Mouse (Mus musculus) T-helper 1 cell (primary cell): Measurements from ENCODE around the gene Ptprm.

ENCODE experiments used
- in situ Hi-C: fragments of 300-600 bp; cut with MboI, MseI; formaldehyde crosslinking; loops from one replicate; pipeline ENCODE4 v1.15.1; 2025; ENCODE audit warnings: high pct_unique_total_duplicates

Ptprm gene

GRCm38 (mm10) chr17:67226991-67227390 is 127.3 kb downstream of the Ptprm start:
- in situ Hi-C loops, result no loop called here

DNA sequence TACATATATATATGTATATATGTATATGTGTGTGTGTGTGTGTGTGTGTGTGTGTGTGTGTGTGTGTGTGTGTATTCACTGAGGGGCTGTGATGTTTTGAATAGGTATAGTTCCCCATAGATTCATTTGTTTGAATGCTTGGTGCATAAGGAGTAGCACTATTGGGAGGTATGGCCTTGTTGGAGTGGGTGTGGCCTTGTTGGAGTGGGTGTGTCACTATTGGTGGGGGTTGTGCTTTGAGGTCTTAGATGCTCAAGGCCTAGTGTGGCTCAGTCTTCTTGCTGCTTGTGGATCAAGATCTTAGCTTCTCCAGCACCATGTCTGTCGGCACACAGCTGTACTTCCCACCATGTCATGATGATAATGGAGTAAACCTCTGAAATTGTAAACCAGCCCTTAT is 138.9 kb downstream of the Ptprm start:
- in situ Hi-C loops, result no loop called here

- in situ Hi-C loops, result no loop called here
Measured at GRCm38 (mm10) chr17:67213711-67214110, 140.5 kb downstream of the Ptprm start.

GRCm38 (mm10) chr17:67209676-67210344 is 144.4 kb downstream of the Ptprm start:
- in situ Hi-C loops, result no loop called here

GRCm38 (mm10) chr17:67208600-67208999 is 145.7 kb downstream of the Ptprm start:
- in situ Hi-C loops, result no loop called here

- in situ Hi-C loops, result no loop called here
Measured at GRCm38 (mm10) chr17:67206984-67207383, 147.3 kb downstream of the Ptprm start.

DNA sequence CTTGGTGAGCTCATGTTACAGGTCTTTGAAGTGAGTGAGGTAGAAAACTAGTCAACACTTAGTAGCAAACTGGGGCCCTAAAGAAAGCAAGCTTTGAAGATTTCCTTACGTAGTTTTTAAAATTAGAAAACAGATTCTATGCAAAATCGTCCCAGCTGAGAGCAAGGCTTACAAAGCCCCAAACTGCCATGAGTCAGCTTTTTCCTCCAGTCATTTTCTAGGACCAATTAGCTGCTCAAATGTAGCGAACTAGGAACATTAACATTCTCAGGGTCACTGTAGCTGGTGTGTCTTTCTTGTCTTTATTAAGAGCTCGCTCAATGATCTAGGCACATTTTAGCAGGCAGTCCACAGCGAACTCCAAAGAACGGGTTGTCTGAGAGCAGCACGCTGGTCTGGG is 153.1 kb downstream of the Ptprm start:
- in situ Hi-C loops, result no loop called here

DNA sequence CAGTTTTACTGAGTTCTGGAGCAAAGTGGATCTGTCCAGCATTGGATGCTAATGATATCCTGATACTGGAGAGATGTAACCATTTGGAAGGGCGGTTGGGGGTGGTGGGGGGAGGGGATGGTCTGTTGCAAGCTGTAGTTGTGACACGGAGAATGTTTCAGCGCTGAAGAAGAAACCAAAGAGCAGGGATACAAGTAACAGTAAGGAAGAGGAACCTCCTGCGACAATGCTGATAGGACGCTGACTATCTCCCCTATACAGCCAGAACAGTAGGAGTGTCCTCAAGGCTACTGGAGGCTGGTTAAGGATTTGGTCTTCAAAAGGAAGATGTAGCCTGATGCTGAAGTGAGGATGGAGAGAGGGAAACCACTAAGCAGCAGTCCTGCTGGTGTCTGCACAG is 160.5 kb downstream of the Ptprm start:
- in situ Hi-C loops, result loop anchor here (10.0 kb wide), 1 partner anchor 169 kb away; no protein-coding TSS in a partner anchor

DNA sequence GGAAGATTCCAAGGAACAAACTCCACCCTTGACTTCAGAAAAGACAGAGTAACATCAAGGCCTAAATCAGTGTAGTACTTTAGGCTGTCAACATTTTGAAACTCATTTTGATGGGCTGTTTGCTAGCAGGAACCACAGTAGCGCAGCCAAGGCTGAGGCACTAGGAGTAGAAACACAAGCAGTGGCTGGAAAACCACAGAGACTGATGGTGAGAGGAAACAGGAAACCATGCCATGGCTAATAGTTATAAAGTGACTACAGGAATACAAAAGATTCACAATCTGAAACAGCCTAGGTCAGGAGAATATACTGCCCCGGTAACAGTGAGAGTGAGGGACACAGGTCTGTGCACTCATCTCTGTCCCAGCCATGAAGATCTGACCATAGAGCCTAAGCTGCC is 165.7 kb downstream of the Ptprm start:
- in situ Hi-C loops, result no loop called here

- in situ Hi-C loops, result no loop called here
Measured at GRCm38 (mm10) chr17:67186879-67187278, 167.4 kb downstream of the Ptprm start.

- in situ Hi-C loops, result no loop called here
Measured at GRCm38 (mm10) chr17:67185942-67186341, 168.3 kb downstream of the Ptprm start.

DNA sequence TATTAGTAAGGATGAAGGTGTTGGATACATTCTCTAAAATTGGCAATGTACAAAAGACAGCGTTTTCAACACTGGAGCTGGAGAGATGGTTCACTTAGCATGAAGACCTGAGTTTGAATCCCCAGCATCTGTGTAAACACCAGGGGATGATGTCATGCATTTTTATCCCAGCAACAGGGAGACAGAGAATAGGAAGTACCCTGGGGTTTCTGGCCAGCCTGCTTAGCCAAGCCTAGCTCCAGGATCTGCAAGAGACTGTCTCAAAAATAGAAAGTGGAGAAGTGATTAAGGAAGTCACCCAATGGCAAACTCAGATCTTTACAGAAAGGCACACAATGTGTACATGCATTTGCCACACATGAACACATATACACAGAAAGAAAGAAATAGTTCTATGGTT is 174.8 kb downstream of the Ptprm start:
- in situ Hi-C loops, result no loop called here

DNA sequence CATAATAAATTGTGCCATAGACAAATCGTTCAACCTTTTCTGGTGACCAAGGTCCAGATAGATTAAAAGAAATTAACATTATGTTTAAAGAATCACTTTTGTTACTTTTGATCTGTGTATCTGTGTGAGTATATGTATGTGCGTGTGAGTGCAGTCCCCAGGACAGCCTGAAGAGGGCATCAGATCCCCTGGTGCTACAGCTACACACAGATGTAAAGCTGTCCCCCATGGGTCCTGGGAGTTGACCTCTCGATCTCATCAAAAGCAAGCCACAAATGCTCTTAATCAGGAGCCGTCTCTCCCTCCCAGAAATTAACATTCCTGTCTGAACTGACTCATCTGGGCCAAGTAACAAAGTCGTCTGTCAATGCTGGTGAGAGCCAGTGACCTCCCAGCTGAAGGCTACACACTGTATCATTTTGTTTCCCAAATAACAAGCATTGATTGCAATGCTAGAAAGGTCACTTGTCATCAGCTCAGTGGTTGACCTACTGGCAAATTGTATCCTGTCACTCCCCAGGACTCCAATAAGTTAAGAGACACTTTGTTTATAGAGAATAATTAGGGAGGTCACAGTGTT is 175.5 kb downstream of the Ptprm start:
- in situ Hi-C loops, result no loop called here

DNA sequence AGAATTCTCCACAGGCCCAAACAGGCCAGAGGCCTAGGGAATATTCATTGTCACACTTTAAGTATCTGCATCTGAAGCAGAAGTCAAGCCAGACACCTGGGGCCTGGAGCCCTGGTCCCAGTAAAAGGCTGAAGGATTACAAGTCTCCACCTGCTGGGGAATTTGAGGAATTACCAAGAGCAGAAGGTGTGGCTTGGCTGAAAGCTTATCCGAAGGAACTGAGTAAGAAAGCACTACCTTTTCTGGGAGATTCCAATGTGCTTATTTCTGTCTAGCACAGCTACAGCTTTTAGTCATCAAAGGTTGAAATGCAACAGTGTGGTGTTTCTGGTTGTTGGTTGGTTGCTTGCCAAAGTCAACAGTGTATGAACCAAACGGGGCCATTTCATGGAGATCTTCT is 178.4 kb downstream of the Ptprm start:
- in situ Hi-C loops, result no loop called here

GRCm38 (mm10) chr17:67171353-67171752 is 182.9 kb downstream of the Ptprm start:
- in situ Hi-C loops, result no loop called here

DNA sequence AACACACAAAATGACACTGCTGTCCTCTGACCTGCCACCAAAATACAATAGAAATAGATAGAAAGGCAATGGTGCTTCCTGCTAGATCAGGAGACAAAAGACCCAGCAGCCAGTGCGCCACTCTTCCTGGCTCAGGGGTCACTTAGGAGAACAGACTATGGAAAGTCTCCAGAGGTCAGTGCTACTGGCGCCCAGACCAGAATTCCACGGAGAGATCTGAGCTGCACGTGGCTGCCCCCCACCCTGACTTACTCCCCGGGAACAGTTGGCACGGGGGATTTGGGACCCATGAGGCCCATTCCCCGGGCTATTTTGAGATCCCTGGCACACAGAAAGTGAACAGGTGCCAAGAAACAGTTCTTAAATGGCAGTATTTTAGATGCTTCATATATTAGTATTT is 183.6 kb downstream of the Ptprm start:
- in situ Hi-C loops, result no loop called here

DNA sequence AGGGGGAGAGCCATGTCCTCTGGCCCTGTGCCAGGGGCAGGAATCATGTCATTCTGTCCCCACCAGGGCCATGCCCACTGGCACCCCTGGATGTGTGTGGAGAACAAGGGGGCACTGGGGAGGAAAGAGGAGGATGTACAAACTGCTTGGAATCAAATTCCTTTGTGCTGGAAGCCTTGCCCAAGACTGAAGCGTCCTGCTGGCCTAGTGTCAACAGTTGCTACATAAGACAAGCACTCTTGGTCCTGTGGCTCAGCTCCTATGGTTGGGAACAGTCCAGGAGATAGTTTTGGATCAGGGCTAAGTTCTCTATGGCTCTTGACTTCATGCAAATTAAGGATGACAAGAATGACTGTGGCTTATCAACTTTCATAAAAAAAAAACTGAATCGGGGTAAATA is 188.4 kb downstream of the Ptprm start:
- in situ Hi-C loops, result no loop called here

DNA sequence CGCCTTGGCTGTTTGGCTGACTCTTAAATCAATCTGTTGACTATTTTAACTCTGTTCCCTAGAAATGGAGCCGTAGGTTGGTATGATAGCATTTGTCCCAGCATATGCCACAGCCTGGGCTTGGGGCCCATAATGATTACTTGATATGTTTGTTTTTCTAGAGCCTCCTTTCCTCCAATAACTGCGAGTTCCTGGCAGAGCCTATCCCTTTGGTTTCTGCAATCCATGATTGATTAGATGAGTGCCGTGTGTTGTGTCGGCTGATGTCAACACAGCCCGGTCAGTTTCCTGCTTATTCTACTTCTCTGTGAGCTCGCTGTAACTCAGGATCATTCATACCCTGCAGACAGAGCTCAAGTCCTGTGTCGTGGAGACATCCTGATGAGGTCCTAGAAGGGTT is 194.6 kb downstream of the Ptprm start:
- in situ Hi-C loops, result no loop called here

DNA sequence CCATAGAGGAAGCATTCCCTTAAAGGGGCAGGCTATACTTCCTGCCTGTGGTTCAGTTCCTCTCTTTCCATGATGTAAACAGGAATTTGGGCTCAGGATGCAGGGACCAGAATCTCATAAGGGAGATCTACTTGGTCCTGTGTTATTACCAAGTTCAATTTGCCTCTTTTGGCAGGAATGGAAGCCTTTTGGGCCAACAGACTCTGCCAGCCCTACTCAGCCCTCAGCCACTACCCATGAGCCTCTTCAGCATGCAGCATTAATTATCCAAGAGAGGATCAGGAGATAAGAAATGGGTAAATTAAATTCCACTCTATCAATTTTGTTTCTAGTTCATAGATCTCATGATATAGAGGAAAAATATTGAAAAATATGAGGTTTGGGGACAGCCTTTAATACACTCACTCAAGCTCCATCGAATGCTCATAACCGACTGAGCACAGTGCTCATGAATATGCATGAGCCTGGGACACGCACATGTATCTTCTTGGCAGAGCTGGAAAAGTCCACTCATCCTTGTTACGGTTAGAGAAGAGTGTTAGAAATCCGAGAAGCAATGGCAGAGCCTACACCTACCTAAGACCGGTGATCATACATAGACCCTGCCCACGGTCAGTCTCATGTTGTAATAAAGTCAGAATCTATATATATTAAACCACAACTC is 197.0 kb downstream of the Ptprm start:
- in situ Hi-C loops, result no loop called here

GRCm38 (mm10) chr17:67152218-67152617 is 202.0 kb downstream of the Ptprm start:
- in situ Hi-C loops, result no loop called here

- in situ Hi-C loops, result no loop called here
Measured at GRCm38 (mm10) chr17:67150441-67150840, 203.8 kb downstream of the Ptprm start.

DNA sequence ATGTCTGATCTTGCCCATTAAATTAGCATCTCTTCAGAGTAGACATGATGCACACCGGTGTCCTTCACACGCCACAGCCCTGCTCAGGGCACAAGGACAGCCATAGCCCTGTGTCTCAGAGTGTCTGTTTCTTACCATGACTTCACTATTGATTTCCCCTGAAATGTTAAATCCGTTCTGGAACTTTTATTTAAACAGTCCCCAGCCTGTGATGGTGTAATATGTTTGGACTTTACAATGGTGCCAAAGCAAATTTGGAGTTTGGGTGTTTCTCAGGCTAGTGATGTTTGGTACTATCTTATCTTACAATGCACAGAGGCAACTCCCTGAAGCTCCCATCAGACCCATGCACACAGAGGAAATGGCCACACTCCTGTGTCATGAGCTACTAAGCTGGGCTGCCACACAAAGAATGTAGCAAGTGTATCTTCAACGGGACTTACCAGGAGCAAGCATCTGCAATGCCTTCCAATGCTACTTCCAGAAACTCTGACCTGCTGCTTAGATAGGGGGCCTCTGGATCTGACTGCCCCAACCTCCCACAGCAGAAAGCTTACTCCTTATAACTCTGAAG is 212.0 kb downstream of the Ptprm start:
- in situ Hi-C loops, result no loop called here

DNA sequence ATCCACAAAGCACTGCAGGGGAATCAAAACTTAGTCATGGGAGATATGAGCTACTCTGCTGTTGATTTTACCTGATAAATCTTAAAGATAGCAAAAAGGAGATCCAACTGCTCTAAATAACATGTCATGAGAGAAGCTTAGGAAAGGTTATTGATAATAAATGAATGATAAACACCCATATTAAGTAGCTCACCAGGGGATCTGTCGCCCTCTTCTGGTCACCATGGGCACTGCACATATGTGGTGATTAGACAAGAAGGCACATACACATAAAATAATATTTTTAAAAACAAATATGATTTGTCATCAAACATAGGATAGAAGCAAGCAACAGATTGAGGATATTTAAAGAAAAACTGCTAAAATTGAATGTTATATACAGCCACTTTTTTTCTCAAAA is 213.8 kb downstream of the Ptprm start:
- in situ Hi-C loops, result no loop called here
